Mouse (Mus musculus): ENCODE data around the gene Hsd3b1. TPM values are rescaled to one million over a fixed set of nuclear protein-coding genes. Genes with fewer than 3 reads are reported as not detected.

Hsd3b1 gene
- total RNA-seq (2023), result not detected

GRCm38 (mm10) chr3:98859576-98859975, at the start of gene Hsd3b1:
Hsd3b1 (minus strand) TSS chr3:98859794.

GRCm38 (mm10) chr3:98893057-98893772, 33.6 kb upstream of the Hsd3b1 start, which contains the start of gene Hao2:
Hao2 (minus strand) TSS chr3:98893239.

GRCm38 (mm10) chr3:98814101-98814670, 45.4 kb downstream of the Hsd3b1 start, which contains the start of gene Hsd3b6:
Hsd3b6 (minus strand) TSS chr3:98814443.

Other genes with a start within 250 kb of the Hsd3b1 start
- not detected for gene Hsd3b5, start 229.5 kb downstream of the Hsd3b1 start, total RNA-seq (2023)
- under 1 TPM in 1 of 2 experiments, not detected in 1; 0.16 TPM for gene Hsd3b2, start 135.3 kb downstream of the Hsd3b1 start, total RNA-seq (2023)
- not detected for gene Hsd3b3, start 96.7 kb downstream of the Hsd3b1 start, total RNA-seq (2023)
- not detected for gene Hsd3b6, start 45.4 kb downstream of the Hsd3b1 start, total RNA-seq (2023)
- not detected for gene Hao2, start 33.4 kb upstream of the Hsd3b1 start, total RNA-seq (2023)